Mouse (Mus musculus): Measurements from ENCODE around the gene Pde4d. TPM values are rescaled to one million over a fixed set of nuclear protein-coding genes. Genes with fewer than 3 reads are reported as not detected.

Gene Pde4d
- polyA plus RNA-seq, 1 experiment from 2014 or later: 17.7 TPM

DNA sequence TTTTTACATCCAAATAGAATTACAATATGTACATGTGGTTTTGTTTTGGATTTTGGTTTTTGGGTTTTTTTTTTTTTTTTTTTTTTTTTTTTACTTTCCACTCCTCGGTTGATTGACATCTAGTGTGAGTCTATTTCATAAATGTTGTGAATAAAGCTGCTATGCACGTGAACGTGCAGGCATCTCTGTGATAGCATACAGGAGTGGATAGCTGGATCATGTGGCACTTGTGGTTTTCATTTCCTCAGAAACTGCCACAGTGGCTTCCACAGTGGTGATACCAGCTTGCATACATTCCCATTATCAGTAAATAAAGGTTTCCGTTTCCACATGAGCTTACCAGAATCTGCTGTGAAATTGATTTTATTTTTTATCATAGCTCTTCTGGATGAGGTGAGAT is 506.3 kb downstream of the Pde4d start:
- 80% methylated on average over 4 of the region's 4 CpGs for WGBS
- H3K4me2 ChIP-seq: no peak overlapping the region
- no peaks in the 10 kb centered on the region for H3K4me1 ChIP-seq
- no peaks in the 10 kb centered on the region for H3K36me3 ChIP-seq
- H3K27me3 ChIP-seq: no peaks in the 10 kb centered on the region
- H3K9me3 ChIP-seq: no peaks in the 10 kb centered on the region
- no peak overlapping the region for H3K4me3 ChIP-seq
- H3K9ac ChIP-seq: no peak overlapping the region
- H3K27ac ChIP-seq: no peak overlapping the region
- ATAC-seq (ENCODE audit: insufficient number of reproducible peaks, low FRiP score, low TSS enrichment, low read depth): no peak

DNA sequence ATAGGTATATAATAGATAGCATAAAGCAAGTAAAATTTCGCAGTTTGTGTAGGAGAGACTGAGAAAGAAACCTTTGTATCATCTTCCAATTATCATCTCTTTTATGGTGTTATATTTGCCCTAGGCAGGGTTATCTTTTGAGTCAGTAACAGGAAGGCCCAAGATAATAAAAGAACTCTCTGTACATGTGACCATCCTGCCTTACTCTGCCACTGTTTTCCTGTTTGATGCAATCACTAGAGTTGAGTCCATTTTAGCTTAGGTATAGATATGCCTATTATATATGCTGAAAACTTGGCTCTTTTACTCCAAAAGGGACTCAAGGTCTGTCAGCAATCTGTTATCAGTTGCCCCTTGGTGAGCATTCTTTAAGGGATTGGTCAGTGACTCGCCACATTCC is 514.3 kb downstream of the Pde4d start:
- Histone ChIP-seq H3K9me3 (no peaks in the 10 kb centered on the region), H3K4me2 (no peak overlapping the region), H3K36me3 (no peaks in the 10 kb centered on the region), H3K4me3 (no peak overlapping the region), H3K27me3 (no peaks in the 10 kb centered on the region), H3K9ac (no peak overlapping the region), H3K27ac (no peak overlapping the region), H3K4me1 (no peaks in the 10 kb centered on the region)
- WGBS: 83% methylated on average over 2 of the region's 2 CpGs
- no peak for ATAC-seq (ENCODE audit: insufficient number of reproducible peaks, low FRiP score, low TSS enrichment, low read depth)

DNA sequence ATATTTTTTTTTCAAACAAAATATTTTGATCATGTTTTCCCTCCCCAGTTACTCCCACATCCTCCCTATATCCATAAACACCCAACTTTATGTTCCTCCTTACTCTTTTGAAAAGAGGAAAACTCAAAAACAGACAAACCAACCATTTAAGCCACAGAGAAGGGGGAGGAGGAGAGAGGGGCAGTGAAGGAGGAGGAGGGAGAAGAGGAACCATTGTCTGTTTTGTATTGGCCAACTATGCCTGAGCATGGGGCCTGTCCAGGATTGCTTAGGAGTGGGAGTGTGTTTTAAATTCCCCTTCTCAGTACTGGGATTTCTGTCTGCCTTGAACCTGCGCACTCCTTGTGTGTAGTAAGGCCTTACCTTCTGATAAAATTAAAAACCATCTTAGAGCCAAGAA is 531.4 kb downstream of the Pde4d start:
- Histone ChIP-seq H3K4me1 (no peaks in the 10 kb centered on the region), H3K27ac (no peak overlapping the region), H3K36me3 (no peaks in the 10 kb centered on the region), H3K4me2 (no peak overlapping the region), H3K9me3 (no peaks in the 10 kb centered on the region), H3K27me3 (no peaks in the 10 kb centered on the region), H3K9ac (no peak overlapping the region), H3K4me3 (no peak overlapping the region)
- ATAC-seq (ENCODE audit: insufficient number of reproducible peaks, low FRiP score, low TSS enrichment, low read depth): no peak
- WGBS: 95% methylated on average over 1 of the region's 1 CpGs

DNA sequence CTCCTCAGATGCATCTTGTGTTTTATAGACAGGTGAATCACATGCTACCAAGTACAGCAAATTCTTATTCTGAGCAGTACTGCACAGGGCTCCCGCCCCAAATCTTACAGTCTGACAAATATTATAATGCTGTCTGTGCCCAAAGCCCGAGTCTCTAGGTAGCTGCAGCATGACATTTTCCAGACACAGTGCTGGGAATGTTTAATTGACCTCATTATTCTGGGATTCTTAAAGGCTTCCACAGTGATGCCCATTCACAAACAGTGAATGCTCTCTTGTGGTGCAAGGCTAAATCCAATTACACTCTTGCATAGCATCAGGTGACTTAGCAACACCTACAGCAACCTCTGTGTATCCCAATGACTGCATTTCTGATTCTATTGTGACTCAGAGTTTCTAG is 549.0 kb downstream of the Pde4d start:
- Histone ChIP-seq H3K36me3 (no peaks in the 10 kb centered on the region), H3K4me1 (no peaks in the 10 kb centered on the region), H3K27ac (no peak overlapping the region), H3K9ac (no peak overlapping the region), H3K9me3 (no peaks in the 10 kb centered on the region), H3K4me3 (no peak overlapping the region), H3K27me3 (no peaks in the 10 kb centered on the region), H3K4me2 (no peak overlapping the region)
- 52% methylated on average over 2 of the region's 2 CpGs for WGBS
- no peak for ATAC-seq (ENCODE audit: insufficient number of reproducible peaks, low FRiP score, low TSS enrichment, low read depth)

DNA sequence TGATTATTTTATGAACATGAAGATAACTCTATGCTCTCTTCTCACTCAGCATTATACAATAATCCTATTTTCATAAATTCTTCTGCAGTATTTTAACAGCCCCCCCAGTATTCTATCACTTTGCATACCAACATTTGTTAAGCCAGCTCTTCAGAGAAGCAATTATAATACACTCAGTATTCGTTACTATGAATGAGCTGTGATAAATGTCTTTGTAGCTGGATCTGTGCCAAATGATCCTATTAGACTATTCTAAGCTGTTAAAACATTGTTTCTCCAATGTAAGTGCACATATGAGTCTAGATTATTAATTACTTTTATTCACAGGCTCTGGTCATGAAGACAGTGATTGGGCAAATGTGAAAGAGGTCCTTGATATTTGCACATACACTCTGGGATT is 575.0 kb downstream of the Pde4d start:
- 58% methylated on average over 1 of the region's 1 CpGs for WGBS
- H3K4me1 ChIP-seq: no peaks in the 10 kb centered on the region
- no peak for ATAC-seq (ENCODE audit: insufficient number of reproducible peaks, low FRiP score, low TSS enrichment, low read depth)
- no peaks in the 10 kb centered on the region for H3K27me3 ChIP-seq
- no peak overlapping the region for H3K27ac ChIP-seq
- no peak overlapping the region for H3K4me3 ChIP-seq
- no peaks in the 10 kb centered on the region for H3K36me3 ChIP-seq
- no peak overlapping the region for H3K4me2 ChIP-seq
- no peak overlapping the region for H3K9ac ChIP-seq
- H3K9me3 ChIP-seq: no peaks in the 10 kb centered on the region

DNA sequence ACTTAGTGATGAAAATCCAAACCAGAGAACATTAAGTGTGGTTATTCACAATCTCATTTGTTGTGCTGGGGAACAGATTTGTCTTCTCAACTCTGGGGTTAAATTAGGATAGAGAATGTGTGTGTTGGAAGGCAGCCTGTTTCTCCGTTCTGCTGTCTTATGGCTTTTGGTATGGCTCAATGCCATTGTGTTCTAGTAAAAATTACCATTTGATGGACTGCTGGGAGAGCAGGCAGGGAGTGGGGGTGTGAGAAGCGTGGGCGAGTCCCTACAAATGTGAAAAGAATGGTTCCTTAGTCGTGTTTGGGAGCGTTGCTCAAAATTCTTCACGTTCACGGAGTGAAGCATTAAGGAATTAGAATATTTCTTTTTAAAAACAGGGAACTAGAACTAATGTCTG is 597.4 kb downstream of the Pde4d start:
- Histone ChIP-seq H3K4me2 (no peak overlapping the region), H3K36me3 (no peaks in the 10 kb centered on the region), H3K9ac (no peak overlapping the region), H3K4me3 (no peak overlapping the region), H3K9me3 (no peaks in the 10 kb centered on the region), H3K27me3 (no peaks in the 10 kb centered on the region), H3K4me1 (no peaks in the 10 kb centered on the region), H3K27ac (no peak overlapping the region)
- ATAC-seq (ENCODE audit: insufficient number of reproducible peaks, low FRiP score, low TSS enrichment, low read depth): no peak
- 41% methylated on average over 7 of the region's 7 CpGs for WGBS

DNA sequence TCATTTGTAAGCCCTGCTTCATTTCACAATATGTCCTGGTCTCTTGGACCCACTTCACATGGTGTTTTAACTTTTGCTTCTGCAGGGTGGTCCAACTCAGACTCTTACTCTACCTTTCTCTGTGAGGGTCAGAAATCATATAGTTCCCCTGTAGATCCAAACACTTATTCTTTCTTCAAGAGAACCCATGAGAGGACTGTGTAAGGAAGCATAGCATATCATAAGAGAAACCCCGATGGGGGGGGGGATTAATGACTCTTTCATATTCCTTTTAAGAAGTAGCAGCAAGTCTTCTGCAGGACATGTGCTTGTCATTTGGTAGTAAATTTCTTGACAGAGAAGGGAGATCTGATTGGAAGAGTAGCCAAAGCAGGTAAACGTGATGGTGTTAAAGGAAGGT is 603.1 kb downstream of the Pde4d start:
- H3K4me1 ChIP-seq: no peaks in the 10 kb centered on the region
- ATAC-seq (ENCODE audit: insufficient number of reproducible peaks, low FRiP score, low TSS enrichment, low read depth): no peak
- H3K4me2 ChIP-seq: no peak overlapping the region
- WGBS: 64% methylated on average over 2 of the region's 2 CpGs
- no peaks in the 10 kb centered on the region for H3K27me3 ChIP-seq
- H3K27ac ChIP-seq: no peak overlapping the region
- H3K36me3 ChIP-seq: no peaks in the 10 kb centered on the region
- H3K9me3 ChIP-seq: no peaks in the 10 kb centered on the region
- no peak overlapping the region for H3K4me3 ChIP-seq
- H3K9ac ChIP-seq: no peak overlapping the region

DNA sequence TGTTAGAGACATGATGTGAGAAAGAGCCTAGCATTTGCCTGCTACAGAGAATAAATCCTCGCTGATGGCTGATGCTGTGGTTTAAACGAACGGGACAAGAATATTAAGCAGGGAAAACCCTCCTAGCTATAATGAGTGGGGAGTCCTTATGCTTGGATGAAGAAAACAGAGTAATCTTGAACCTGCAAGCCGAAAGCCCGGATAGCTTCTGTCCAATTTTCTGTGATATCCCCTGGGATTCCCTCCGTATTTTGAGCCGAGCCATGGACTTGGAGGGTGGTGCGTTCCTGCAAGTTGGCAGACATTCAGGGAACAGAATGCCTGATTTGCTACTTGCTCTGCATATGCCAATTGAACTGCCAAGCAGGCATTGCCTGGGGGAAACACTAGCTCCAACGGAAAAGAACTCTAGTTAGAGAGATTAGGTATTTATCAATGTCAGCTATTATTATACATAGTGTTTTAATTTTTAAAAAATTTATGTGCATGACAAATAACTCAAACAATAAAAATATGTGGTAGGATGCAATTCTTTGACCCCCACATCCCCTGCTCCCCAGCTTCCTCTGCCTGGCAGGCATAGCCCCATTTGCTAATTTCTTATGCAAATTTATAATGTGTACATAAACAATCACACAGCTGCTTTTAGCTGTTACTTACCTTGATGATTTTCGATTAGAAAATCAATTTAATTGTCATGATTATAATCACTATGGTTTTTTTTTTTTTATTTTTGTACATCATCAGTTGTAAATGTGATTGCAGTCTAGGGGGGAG is 603.7 kb downstream of the Pde4d start:
- ATAC-seq (ENCODE audit: insufficient number of reproducible peaks, low FRiP score, low TSS enrichment, low read depth): no peak
- no peaks in the 10 kb centered on the region for H3K27me3 ChIP-seq

DNA sequence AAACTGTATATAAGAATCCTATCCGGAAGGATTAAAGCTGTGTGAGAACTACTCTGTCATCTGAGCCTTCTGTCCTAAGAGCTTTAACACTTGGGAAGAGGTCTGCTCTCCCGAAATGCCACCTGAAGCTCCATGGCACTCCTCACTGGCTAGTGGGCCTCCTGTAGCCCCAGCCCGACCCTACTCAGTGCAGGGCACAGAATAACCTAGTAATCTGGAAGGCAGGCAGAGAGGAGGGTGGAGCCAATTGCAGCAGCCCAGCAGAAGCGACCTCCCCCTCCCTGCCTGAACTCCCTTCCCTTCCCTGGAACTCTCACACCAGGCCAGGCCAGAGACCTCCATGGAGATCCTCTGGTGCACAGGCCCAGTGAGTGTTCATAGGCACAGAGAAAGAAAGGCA is 608.3 kb downstream of the Pde4d start:
- H3K4me2 ChIP-seq: no peak overlapping the region
- H3K4me1 ChIP-seq: no peaks in the 10 kb centered on the region
- no peaks in the 10 kb centered on the region for H3K27me3 ChIP-seq
- no peak for ATAC-seq (ENCODE audit: insufficient number of reproducible peaks, low FRiP score, low TSS enrichment, low read depth)
- no peaks in the 10 kb centered on the region for H3K36me3 ChIP-seq
- H3K4me3 ChIP-seq: no peak overlapping the region
- no peak overlapping the region for H3K9ac ChIP-seq
- no peaks in the 10 kb centered on the region for H3K9me3 ChIP-seq
- WGBS: 27% methylated on average over 4 of the region's 4 CpGs
- no peak overlapping the region for H3K27ac ChIP-seq

More for the DNA sequence above, 603.7 kb downstream of the Pde4d start:
- H3K4me1 ChIP-seq: no peaks in the 10 kb centered on the region
- no peaks in the 10 kb centered on the region for H3K36me3 ChIP-seq
- H3K4me2 ChIP-seq: no peak overlapping the region
- WGBS: 48% methylated on average over 10 of the region's 10 CpGs
- no peak overlapping the region for H3K9ac ChIP-seq
- H3K9me3 ChIP-seq: no peaks in the 10 kb centered on the region
- no peak overlapping the region for H3K27ac ChIP-seq
- no peak overlapping the region for H3K4me3 ChIP-seq

DNA sequence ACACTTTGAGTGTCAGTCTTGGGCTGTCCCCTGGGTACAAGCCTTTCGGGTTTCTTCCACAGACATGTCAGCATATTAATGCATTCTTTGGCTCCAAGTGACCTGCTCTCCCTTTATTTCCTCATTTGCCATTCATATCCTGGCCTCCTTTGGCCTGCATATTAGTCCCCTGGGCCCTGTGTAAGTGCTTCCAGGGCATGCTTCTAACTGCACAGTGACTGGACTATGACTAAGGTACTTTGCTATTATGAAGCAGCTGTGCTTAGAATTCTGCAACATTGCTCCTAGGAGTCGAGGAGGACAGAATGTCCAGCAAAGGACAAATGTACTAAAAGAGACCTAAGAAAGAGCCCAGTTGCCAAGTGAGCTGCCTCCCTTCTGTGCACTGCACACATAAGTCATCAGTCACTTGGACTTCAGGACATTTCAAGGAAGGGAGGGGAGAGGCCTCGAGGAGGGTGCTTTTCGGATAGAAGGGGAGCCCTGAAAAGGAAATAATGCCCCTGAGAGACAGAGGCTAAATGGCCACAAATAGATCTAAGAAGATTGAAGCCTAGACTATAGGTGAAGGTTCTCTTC is 616.9 kb downstream of the Pde4d start:
- 68% methylated on average over 4 of the region's 4 CpGs for WGBS
- H3K36me3 ChIP-seq: no peaks in the 10 kb centered on the region

DNA sequence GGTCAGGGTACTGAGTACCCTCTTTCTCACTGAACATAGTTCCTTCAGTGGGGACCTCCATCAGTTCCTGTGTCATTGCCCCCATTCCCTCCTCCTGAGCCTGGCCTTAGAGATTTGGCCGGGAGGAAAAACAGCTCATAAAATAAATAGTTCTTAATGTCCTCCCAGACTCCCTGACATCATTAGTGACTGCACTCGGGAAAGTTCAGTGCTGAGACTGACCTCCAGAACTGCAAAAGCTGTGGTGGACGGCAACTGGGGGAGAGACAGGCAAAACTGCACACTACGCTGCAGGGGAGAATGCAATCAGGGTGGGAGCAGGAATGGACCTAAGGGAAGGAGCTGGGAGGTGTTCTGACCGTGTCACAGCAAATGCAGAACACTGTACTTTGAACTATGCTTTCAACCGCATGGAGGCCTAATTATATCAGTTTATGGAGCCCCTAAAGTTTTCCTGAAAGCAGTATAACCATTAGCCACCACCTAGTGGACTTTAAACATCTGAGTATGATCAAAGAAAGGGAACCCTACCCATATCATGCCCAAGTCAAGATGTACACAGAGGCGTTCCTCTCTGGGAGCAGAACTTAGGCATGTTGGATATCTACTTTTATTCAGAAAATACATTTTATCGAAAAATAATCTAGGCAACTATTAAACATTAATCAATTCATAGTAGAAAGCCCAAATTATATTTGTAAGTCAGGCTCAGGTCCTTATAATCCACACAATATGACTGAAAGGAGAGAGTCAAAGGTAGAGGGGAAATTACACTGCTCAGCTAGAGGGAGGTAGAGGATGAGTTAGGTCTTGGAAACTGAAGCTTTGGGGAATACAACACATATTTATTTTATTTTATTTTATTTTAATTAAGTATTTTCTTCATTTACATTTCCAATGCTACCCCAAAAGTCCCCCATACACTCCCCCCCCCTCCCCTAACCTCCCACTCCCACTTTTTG is 618.8 kb downstream of the Pde4d start:
- H3K4me1 ChIP-seq: no peaks in the 10 kb centered on the region
- H3K9ac ChIP-seq: no peak overlapping the region
- H3K4me3 ChIP-seq: no peak overlapping the region
- ATAC-seq (ENCODE audit: insufficient number of reproducible peaks, low FRiP score, low TSS enrichment, low read depth): no peak
- H3K27me3 ChIP-seq: no peaks in the 10 kb centered on the region
- H3K9me3 ChIP-seq: no peaks in the 10 kb centered on the region
- no peak overlapping the region for H3K27ac ChIP-seq
- no peaks in the 10 kb centered on the region for H3K36me3 ChIP-seq
- 26% methylated on average over 8 of the region's 8 CpGs for WGBS
- no peak overlapping the region for H3K4me2 ChIP-seq

More for the DNA sequence above, 616.9 kb downstream of the Pde4d start:
- Histone ChIP-seq H3K4me1 (no peaks in the 10 kb centered on the region), H3K4me3 (no peak overlapping the region), H3K4me2 (no peak overlapping the region), H3K9ac (no peak overlapping the region), H3K27ac (no peak overlapping the region), H3K27me3 (no peaks in the 10 kb centered on the region), H3K9me3 (no peaks in the 10 kb centered on the region)
- ATAC-seq (ENCODE audit: insufficient number of reproducible peaks, low FRiP score, low TSS enrichment, low read depth): no peak

DNA sequence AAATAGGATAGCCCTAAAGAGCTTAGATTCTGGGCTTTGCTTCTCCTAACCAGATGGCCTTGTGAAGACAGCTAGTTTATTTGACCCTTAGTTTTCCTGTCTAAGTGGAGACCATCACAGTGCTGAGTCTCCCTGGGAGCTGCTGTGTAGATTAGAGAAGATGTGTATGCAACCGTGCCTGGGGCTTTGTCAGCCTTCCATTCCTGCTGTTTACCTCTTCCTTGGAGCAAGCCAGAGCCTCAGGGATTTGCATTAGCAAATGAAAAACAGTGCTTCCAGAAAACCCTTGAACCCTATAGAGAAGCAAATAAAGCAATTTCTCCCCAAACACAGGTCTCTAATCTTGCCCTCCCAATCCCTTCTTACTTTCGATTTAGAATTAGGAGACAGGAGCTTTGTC is 623.6 kb downstream of the Pde4d start:
- H3K9me3 ChIP-seq: no peaks in the 10 kb centered on the region
- no peak overlapping the region for H3K27ac ChIP-seq
- 25% methylated on average over 2 of the region's 2 CpGs for WGBS
- H3K4me3 ChIP-seq: no peak overlapping the region
- H3K9ac ChIP-seq: no peak overlapping the region
- no peaks in the 10 kb centered on the region for H3K4me1 ChIP-seq
- no peaks in the 10 kb centered on the region for H3K27me3 ChIP-seq
- no peak overlapping the region for H3K4me2 ChIP-seq
- ATAC-seq (ENCODE audit: insufficient number of reproducible peaks, low FRiP score, low TSS enrichment, low read depth): no peak
- no peaks in the 10 kb centered on the region for H3K36me3 ChIP-seq
